Mouse (Mus musculus): Measurements from ENCODE around the gene Col11a2.

The Col11a2 gene

DNA sequence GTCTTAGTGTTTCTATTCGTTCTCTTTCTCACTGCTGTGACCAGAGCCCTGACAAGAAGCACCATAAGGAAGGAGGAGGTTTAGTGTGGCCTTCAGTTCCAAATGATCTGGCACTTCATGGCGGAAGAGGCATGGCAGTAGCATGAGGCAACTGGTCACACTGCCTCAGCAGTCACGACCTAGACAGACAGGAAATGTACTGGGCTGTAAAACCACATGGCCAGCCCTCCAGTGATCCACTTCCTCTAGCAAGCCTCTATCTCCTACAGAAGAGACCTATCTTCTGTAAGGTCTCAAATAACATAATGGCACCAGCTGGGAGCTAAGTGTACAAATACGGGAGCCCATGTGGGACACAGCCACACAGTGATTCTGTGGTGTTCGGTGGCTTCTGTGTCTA is 32.9 kb downstream of the Col11a2 start:
- DNase-seq, result no peak

DNA sequence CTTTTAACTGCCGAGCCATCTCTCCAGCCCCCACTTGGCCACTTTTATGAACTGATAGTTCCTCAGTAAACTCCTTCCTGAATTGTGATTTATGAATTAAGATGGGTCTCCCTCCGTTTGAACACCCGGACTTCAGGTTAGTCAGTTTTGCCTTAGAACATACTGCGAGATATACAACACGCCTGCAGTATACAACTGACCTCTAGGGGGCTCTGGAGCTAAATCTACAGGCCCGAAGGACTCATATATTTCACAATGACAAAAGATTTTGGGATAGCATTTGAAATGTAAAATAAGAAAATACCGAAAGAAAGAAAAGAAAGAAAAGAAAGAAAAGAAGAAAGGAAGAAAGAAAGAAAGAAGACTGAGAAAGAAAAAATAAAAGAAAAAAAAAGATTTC is 36.0 kb downstream of the Col11a2 start:
- DNase-seq, result peak; percentile 87

DNA sequence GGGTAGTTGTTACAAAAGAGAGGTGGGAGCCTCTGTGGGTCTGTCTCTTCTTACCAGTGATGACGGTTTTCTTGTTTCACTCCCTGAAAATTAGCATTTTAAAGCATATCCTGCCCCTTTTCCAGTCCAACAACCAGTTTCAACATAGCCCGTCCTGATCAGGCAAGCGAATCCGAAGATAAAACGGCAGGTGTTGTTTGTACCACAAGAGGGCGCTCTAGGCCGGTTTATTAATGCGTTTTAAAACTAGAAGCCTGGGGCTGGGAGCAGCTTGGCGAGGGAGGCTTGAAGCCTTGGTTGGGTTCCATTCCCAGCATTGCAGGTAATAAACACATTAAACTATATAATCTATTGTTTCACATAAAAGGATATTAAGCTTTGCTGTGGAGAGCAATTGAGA is 38.3 kb downstream of the Col11a2 start:
- DNase-seq, result peak; percentile 88

DNA sequence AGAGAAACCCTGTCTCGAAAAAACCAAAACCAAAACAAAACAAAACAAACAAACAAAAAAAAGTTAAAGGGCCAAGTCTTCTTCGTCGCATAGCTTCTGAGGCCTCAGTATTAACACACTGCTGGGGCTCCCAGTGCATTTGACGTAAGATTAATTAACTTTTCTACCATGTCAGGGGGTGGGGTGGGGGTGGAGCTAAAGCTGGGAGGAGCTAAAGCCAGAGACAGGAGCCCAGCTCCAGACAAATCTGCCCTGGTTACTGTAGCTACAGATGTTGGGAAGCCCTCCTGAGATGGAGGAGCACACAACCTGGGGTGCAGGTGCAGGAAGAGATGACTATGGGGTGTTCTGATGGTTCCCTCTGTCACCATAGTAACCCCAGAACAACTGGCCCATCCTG is 38.9 kb downstream of the Col11a2 start:
- DNase-seq, result no peak

DNA sequence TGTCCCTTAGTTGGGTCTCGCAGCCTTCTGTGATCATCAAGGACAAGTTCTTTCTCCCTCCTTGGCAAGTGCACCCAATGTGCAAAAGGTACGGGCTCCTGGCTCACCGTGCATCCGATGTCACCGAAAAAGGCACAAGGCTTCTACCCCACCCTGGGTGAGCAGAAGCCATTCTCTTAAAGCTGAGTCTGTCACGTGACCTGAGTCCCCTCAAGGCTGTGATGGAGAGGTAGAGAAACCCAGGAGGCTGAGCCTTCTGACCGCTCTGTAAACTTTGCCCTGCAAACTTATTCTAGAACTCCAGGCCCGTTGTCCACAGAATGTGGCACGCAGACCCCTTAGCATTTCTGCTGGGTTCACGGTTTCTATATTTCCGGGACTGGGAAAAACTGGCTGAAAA is 39.8 kb downstream of the Col11a2 start:
- no peak for DNase-seq

DNA sequence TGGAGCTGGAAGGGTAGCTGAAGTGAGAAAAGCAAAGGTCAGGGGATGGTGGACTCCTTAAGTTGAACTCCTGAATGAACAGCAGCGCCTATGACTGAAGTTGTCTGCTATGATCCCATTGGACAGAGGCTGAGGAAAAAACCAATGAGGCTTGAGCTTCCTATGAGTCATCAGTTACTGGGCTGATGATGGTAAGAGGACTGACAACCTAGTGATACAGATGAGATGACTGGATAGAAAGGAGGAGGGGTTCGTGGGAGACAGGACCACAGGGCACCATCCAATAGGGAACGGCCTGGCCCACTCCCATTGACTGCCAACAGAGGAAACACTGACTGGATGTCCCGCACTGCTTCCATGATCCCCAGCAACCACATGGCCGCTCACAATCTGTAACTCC is 40.4 kb downstream of the Col11a2 start:
- DNase-seq, result peak; percentile 32

DNA sequence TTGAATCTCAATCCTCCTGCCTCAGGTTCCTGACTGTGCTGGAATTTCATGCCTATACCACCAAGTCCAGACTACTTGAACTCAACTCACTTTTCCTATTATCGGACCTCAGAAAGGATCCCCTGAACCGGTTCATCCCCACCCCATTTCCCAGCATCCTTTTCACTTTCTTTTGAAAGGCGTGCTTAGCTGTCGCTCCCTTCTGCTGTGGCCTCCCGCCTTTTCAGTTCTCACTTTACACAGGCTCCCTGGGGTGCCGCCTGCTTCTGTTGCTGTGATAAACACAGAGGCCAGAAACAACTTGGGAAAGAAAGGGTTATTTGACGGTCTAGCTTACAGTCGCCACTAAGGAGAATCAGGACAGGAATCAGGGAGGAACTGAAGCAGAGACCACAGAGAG is 43.9 kb downstream of the Col11a2 start:
- DNase-seq, result no peak

DNA sequence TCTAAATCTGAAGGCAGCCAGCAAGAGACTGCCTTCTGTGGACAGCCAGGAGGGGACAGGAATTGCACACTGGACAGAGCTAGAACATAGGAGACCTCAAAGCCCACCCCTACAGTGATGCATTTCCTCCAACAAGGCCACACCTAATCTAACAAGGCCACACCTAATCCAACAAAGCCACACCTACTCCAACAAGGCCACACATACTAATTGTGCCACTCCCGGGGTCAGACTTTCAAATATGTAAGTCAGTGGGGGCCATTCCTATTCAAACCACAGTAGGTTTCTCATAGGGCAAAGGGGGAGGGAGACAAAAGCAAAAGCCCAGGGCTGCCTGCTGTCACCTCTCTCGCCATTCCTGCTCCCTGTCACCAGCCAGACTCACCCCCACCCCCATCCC is 48.1 kb downstream of the Col11a2 start:
- no peak for DNase-seq

DNA sequence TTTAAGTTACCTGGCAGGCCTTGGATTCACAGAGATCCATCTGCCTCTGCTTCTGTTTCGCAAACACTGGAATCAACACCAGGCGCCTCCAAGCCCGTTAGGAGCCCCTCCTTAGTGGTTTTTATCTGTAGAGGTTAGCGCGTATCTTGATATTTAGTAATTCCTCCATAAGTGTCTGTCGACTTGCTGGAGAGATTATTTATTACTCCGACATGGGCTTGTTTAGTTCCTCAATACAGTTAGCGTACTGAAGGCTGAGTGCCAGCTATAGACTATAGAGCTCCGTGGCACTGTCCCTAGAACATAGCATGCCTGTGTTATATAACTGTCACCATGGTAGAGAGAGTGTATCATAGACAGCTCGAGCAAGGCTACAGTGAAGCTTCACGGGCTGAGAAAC is 48.9 kb downstream of the Col11a2 start:
- DNase-seq, result no peak

DNA sequence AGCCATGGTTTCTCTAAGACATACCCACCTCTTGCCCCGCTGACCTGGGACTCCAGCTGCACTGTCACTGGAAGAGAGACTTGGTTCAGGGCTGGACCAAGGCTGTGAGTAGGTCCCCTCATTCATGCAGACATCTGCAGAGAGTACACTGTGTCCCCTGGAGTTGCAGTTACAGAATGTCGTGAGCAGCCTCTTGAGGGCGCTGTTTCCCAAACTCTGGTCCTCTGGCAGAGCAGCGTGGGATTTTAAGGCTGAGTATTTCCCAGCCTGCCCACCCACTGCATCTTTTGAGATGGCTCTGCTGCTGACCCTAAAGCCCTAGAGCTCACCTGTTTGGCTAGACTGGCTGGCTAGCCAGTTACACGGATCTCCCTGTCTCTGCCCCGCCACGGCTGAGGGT is 51.7 kb downstream of the Col11a2 start:
- DNase-seq, result peak; percentile 39

DNA sequence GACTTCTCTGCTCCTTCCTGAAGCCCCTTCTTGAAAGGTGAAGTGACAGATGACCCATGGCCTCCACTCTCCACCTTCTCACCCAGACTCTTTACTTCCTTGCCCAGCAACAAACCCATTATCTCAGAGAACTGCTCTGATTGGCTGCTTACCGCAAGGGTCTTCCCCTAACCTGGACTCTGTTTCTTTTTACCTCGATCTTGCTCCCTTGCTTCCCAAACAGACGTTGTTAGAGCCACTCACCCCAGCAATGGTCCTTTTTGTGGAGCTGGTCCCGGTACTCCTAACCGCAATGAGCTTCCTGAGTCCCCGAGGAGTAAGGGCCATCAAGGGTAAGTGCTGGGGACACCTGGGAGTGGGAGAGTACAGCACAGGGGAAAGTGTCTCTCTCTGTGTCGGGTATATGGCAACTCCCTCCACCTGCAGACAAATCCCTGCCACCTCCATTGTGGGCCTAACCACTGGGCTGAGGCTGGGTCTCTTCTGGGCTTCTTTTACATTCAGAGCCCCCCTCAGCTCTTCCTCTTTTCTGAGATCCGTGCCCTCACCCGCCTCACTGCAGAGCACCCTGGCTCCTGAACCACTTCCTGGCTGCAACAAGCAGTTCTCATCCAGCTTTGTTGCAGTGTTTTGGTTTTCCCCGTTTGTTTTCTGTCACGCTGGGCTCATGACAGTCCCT is 53.1 kb downstream of the Col11a2 start, which contains the start of gene H2-Oa:
Gene H2-Oa, plus strand, starts transcription at position 144 of the 679 bp plus-strand sequence.
- DNase-seq, result no peak

DNA sequence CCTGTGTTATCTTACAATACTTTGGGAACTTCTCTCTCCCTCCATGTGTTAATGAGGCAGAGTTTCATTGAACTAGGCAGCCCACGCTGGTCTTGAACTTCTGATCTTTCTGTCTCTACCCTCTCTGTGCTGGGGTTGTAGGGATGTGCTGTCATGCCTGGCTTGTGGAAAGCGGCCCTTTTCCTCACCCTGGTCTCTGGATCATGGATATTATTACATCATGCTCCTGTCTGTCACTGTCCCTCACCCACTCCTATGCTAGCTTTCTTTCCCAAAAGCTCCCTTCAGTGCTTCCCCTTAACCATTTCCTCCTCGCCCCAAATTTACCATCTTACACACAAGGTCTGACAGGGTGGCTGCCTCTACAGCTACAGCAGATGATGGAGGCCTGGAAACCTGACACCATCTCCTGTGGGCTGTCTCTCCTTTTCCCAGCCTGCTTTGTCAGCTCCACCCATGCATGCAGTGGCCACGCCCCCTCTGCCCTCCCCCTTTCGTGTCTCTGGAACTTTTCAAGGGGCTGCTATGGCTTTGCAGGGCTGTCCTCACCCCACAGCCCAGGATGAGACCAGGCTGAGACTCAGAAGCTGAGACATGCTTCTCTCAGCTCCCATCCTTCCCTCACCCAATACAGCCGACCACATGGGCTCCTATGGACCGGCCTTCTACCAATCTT is 54.1 kb downstream of the Col11a2 start:
- DNase-seq, result peak; percentile 76

DNA sequence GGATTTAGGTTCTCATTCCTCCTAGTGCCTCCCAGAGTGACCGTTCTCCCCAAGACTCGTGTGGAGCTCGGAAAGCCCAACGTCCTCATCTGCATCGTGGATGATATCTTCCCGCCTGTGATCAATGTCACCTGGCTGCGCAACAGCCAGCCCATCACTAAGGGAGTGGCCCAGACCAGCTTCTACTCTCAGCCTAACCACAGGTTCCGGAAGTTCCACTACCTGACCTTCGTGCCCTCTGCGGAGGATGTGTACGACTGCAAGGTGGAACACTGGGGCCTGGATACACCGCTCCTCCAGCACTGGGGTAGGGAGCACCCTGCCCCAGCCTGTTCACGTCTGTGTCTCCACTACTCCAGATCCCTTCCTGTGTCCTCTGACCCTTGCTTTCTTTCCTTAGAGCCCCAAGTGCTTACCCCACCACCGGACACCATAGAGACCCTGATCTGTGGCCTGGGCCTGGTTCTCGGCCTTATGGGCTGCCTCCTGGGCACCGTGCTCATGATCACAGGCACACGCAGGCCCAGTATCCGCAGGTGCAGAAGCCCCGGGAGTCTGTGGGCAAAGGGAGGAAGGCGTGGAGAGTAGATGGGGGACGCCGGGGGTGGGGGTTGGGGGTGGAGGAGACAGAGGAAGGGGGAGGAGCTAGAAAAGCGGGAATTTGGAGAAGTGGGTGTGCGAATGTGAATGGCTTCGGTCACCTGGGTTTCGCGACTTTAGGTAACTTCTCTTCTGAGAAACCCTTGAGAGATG is 55.2 kb downstream of the Col11a2 start:
- DNase-seq, result no peak

DNA sequence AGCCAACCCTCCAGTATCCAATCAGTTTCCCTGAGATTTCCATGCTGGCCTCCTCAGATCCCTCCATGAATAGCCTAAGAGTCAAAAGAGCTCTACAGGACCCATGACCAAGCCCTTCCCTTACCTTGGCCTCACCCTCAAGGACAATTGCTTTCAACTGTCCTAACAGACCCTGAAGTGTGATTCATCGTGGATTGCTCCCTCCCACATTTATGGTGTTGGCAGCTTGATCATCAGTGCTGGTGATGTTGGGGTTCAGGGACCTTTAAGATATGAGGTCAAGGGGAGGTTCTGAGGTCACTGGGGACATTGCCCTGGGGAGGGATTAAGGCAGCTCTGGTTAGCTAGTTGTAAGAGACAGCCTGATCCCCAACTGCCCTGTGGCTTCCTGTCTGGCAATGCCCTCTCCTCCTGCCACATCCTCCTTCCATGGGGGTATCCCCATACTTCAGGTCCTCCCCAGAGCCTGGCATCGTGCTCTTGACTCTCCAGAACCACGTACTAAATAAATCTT is 57.3 kb downstream of the Col11a2 start:
- no peak for DNase-seq

DNA sequence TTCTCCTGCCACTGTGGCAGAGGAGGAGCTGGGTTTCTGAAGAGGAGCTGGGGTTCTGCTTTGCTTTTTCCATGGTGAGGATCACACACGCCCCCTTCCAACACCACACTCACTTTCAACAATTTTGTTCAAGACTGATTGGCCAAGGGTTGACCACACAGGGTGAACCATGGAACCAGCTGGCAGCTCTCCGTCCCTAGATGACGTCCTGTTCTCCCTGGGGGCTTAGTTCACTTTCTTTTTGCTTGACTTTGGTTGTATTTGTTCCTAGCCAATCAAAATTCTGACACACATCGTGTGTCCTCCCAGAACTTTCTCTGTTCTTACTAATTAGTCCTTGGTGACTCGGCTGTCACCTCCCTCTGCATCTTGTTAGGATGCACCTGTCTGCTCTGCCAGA is 58.0 kb downstream of the Col11a2 start:
- DNase-seq, result no peak

DNA sequence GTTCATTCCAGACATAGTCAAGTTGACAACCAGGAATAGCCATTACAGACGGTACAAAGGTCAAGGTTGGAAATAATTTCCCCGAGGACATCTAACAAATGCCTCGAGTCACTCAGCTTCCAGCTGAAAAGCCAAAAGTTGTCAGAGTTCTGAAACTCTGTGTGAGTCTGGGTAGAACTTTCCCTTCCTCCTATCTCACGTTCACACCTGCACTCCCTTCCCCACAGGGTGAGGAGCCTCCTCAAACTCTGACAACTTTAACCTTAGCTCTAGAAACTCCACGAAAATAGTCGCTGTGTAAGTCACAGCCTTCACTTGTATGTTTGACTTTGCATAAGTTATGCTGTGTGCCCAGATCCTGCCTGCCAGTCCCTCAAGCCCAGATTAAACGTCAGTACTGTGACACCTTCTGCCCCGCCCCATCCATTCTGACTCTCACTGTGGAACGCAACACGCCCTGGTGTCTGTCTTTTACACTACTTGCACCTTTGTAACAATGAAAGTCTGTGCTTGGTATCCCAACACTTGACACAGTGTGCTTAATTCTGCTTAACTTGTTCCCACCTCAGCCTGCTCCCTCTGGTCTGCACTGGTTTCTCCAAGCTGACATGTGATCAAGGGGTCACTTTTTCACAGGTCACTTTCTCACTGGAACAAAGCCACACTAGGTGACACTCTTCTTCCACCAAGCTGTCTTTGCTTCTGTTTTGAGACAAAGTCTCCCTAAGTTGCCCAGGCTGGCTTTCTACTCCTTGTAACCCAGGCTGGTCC is 59.7 kb downstream of the Col11a2 start:
- peak; percentile 41 for DNase-seq

DNA sequence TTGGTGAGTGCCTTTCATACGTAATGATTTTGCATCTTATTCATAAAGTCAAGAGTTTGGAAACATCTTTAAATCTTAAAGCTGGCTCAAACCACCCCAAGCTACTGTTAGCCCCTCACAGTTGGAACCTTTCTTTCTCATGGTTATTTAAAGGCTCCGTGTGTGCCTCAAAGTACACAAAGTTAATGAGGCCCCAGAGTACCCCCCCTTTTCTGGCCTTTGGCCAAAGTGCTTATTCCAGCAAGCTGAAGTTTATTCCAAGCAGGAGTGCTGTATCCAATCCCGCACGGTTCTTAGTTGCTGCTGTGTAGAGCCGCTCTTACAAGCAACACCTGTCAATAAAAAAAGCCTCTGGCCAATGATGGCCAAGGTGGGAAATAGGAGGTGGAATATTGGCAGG is 60.3 kb downstream of the Col11a2 start:
- peak; percentile 77 for DNase-seq

DNA sequence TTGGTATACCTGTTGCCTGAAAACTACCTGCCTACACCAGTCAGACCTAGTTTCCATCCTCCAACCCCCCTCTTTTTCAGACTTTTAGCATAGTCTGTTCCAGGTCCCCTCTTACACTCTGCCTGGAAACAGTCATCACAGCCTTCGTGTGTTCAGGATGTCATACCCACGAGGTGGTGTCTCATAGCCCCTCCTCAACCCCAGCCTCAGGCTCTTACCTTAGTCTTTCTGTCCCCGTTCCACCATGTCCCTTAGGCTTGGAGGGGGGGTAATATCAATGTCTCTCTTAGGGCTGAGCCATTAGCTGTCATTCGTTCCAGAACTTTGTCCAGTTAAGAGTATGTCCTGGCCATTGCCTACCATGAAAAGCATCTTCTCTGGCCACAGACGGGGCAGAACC is 61.9 kb downstream of the Col11a2 start:
- no peak for DNase-seq

DNA sequence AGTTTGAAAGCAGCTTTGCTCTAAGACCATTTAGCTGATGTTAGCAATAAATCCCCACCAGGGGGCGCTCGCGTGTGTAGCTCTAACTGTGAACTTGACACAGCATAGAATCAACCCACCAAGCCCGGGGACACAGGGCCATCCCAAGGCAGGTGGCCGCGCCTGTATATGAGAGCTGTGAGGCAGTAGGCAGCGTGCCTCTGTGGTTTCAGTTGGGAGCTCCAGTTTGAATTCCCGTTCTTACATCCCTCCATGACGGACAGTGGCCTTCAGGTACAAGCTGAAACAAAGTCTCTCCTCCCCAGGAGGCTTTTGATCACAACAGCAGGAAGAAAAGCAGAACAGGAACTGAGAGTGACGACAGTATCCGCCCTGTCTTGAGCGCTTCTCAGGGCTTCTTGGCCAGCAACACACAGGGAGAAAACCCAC is 62.4 kb downstream of the Col11a2 start:
- peak; percentile 98 for DNase-seq

DNA sequence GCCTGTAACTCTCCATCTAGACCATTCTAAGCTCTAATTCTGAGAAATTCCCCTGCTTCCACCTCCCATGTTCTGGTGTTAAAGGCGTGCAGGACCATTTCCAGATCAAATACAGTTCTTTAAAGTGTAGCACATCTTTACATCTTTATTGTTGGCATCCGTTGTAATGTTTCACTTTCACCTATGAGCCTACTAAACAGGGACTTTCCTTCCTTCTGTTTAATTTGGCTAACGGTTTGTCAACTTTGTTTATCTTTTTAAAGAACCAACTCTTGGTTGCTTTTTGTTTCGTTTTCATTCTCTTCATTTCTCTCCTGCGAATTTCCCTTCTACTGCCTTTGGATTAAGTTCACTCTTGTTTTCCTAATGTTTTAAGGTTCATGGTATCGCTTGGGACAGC is 63.6 kb downstream of the Col11a2 start:
- DNase-seq, result no peak

DNA sequence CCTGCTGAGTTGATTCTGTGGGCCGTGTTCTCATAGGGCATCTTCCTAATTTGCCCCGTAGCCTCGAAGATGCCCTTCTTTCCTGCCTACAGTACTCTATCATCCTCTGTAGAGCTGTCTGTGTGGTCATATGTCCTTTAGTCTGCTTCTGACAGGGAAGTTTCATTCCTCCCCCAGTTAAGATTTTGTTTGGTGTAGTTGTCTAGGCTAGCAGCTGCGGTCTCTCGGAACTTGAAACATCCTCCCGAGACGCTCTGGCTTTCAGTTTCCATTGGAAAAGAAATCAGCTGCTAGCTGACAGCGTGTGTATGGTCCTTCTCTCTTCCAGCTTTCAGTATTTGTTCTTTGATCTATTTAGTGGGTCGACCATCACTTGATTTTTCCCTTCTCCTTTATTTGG is 65.6 kb downstream of the Col11a2 start:
- no peak for DNase-seq

DNA sequence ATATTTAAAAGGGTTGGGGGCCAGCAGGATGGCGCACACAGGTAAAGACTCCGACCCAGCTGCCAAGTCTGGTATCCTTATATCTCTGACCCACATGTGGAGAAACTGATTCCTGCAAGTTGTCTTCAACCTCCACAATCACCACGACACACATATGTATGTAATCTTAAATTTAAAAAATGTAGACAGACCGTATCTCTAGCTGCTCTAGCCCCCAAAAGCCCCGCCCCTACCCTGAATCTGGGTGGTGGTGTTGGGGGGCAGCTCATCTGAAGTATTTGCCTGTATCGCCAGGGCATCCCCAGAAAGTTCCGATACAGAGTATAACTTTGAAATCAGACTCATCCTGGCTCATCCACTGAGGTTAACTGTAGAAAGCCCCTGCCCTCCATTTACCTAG is 67.3 kb downstream of the Col11a2 start:
- DNase-seq, result no peak

Data from kidney, postnatal 10 days (tissue).